Mouse (Mus musculus): ENCODE results near the gene Synj2. TPM values are rescaled to one million over a fixed set of nuclear protein-coding genes. Genes with fewer than 3 reads are reported as not detected.

The Synj2 gene
- total RNA-seq, 2 experiments from 2014 or later = 28.2 to 34.1 TPM

GRCm38 (mm10) chr17:5970298-5970821, 29.3 kb downstream of the Synj2 start:
- no peak for DNase-seq
- intact Hi-C loops (cut with DNase I) = no loop called here

GRCm38 (mm10) chr17:5973536-5973935, 32.5 kb downstream of the Synj2 start:
- intact Hi-C loops (cut with DNase I) = no loop called here
- no peak for DNase-seq

GRCm38 (mm10) chr17:5975099-5975977, 34.3 kb downstream of the Synj2 start:
- intact Hi-C loops (cut with DNase I) = no loop called here
- DNase-seq = peak; percentile 71 to 74

- intact Hi-C loops (cut with DNase I) = loop anchor here (2.0 kb wide), 1 partner anchor 40 kb away; no protein-coding TSS in a partner anchor
- peak in 1 of 2 experiments; percentile 59 for DNase-seq
Measured at GRCm38 (mm10) chr17:5976221-5977055, 35.4 kb downstream of the Synj2 start.

GRCm38 (mm10) chr17:5977056-5977920, 36.2 kb downstream of the Synj2 start:
- intact Hi-C loops (cut with DNase I) = loop anchor here (2.0 kb wide), 1 partner anchor 40 kb away; no protein-coding TSS in a partner anchor

GRCm38 (mm10) chr17:5977921-5978504, 36.9 kb downstream of the Synj2 start:
- DNase-seq = no peak
- intact Hi-C loops (cut with DNase I) = loop anchor here (2.0 kb wide), 1 partner anchor 39 kb away; no protein-coding TSS in a partner anchor

More at GRCm38 (mm10) chr17:5977056-5977920, 36.2 kb downstream of the Synj2 start:
- peak; percentile 61 to 72 for DNase-seq

- intact Hi-C loops (cut with DNase I) = loop anchor here (1.0 kb wide), 1 partner anchor 37 kb away; the partner anchor contains the start of gene Synj2
- DNase-seq = no peak
Measured at GRCm38 (mm10) chr17:5978505-5979077, 37.5 kb downstream of the Synj2 start.

GRCm38 (mm10) chr17:5980860-5981259, 39.8 kb downstream of the Synj2 start:
- intact Hi-C loops (cut with DNase I) = no loop called here
- DNase-seq = no peak

GRCm38 (mm10) chr17:5983150-5983549, 42.1 kb downstream of the Synj2 start:
- DNase-seq = no peak
- intact Hi-C loops (cut with DNase I) = no loop called here

GRCm38 (mm10) chr17:5983901-5984300, 42.8 kb downstream of the Synj2 start:
- intact Hi-C loops (cut with DNase I) = no loop called here
- DNase-seq = no peak

GRCm38 (mm10) chr17:5984700-5985231, 43.7 kb downstream of the Synj2 start:
- no peak for DNase-seq
- intact Hi-C loops (cut with DNase I) = no loop called here

GRCm38 (mm10) chr17:5985271-5985670, 44.2 kb downstream of the Synj2 start:
- intact Hi-C loops (cut with DNase I) = no loop called here
- no peak for DNase-seq

GRCm38 (mm10) chr17:5987271-5988056, 46.4 kb downstream of the Synj2 start:
- DNase-seq = no peak
- intact Hi-C loops (cut with DNase I) = no loop called here

GRCm38 (mm10) chr17:5988102-5988501, 47.0 kb downstream of the Synj2 start:
- DNase-seq = no peak
- intact Hi-C loops (cut with DNase I) = no loop called here

GRCm38 (mm10) chr17:5992866-5993580, 51.9 kb downstream of the Synj2 start:
- intact Hi-C loops (cut with DNase I) = no loop called here
- no peak for DNase-seq

- intact Hi-C loops (cut with DNase I) = no loop called here
- DNase-seq = no peak
Measured at GRCm38 (mm10) chr17:5993581-5994260, 52.6 kb downstream of the Synj2 start.

- intact Hi-C loops (cut with DNase I) = no loop called here
- DNase-seq = no peak
Measured at GRCm38 (mm10) chr17:5994606-5995005, 53.5 kb downstream of the Synj2 start.
